Mouse (Mus musculus) MEL (cell line): ENCODE results near the gene Abhd17a. TPM values are rescaled to one million over a fixed set of nuclear protein-coding genes. Genes with fewer than 3 reads are reported as not detected.

Source experiments
- DNase-seq: peaks from one replicate; pipeline ENCODE4 v3.0.0; 2011; ENCODE audit warnings: low read depth, low spot score
- H3K27ac ChIP-seq: 2 replicates; pipeline ENCODE4 v1.5.1; 2012; ENCODE audit warnings: low read depth, mild to moderate bottlenecking, control low read depth, low read length, moderate library complexity; ENCODE audit not compliant: control insufficient read depth
- H3K27me3 ChIP-seq, 2 experiments: fragments of 150-350 bp in 1 of 2; sonication (generic) in 1 of 2; 2 replicates each; pipeline ENCODE4 v1.6.1; 2012; ENCODE audit warnings: low read length in 2 of 2, mild to moderate bottlenecking in 2 of 2, improper control_type of control experiment in 1 of 2, moderate library complexity in 1 of 2; ENCODE audit not compliant: insufficient read depth in 2 of 2, control insufficient read depth in 1 of 2
- H3K36me3 ChIP-seq, 2 experiments: 2 replicates each; pipeline ENCODE4 v1.6.1; 2012 to 2014; ENCODE audit warnings: low read length in 2 of 2, improper control_type of control experiment in 1 of 2, inconsistent platforms in 1 of 2, mild to moderate bottlenecking in 1 of 2; ENCODE audit not compliant: insufficient read depth in 2 of 2, control insufficient read depth in 1 of 2
- H3K4me1 ChIP-seq, 2 experiments: fragments of 150-350 bp in 1 of 2; sonication (generic) in 1 of 2; 2 replicates each; pipeline ENCODE4 v1.6.1; 2012; ENCODE audit warnings: low read length in 2 of 2, improper control_type of control experiment in 1 of 2, mild to moderate bottlenecking in 1 of 2; ENCODE audit not compliant: insufficient read depth in 2 of 2, control insufficient read depth in 1 of 2
- H3K4me3 ChIP-seq, 2 experiments: fragments of 150-350 bp in 1 of 2; sonication (generic) in 1 of 2; 2 replicates each; pipeline ENCODE4 v1.5.1; 2012; ENCODE audit warnings: low read depth in 2 of 2, low read length in 2 of 2, mild to moderate bottlenecking in 2 of 2, moderate library complexity in 2 of 2, control low read depth in 1 of 2, improper control_type of control experiment in 1 of 2; ENCODE audit not compliant: control insufficient read depth in 1 of 2, insufficient read depth in 1 of 2
- H3K79me2 ChIP-seq: 2 replicates; pipeline ENCODE4 v1.6.1; 2012; ENCODE audit warnings: mild to moderate bottlenecking, low read length, moderate library complexity; ENCODE audit not compliant: control insufficient read depth, poor library complexity, insufficient read depth
- H3K9ac ChIP-seq: 2 replicates; pipeline ENCODE4 v1.6.1; 2012; ENCODE audit warnings: low read depth, mild to moderate bottlenecking, control low read depth, low read length, moderate library complexity; ENCODE audit not compliant: control insufficient read depth, poor library complexity, severe bottlenecking
- H3K9me3 ChIP-seq: fragments of 150-350 bp; sonication (generic); replicated peaks from 2 replicates; pipeline ENCODE4 v1.6.1; 2012; ENCODE audit warnings: mild to moderate bottlenecking, low read length, improper control_type of control experiment, moderate library complexity; ENCODE audit not compliant: insufficient read depth
- CHD2 ChIP-seq: IDR thresholded peaks from 2 replicates; pipeline ENCODE4 v1.6.1; 2011; ENCODE audit warnings: low read length, improper control_type of control experiment
- CTCF ChIP-seq, 3 experiments: IDR thresholded peaks in 2 of 3; conservative IDR thresholded peaks in 1 of 3; 2 replicates each; pipeline ENCODE4 v1.5.1; 2011 to 2012; ENCODE audit warnings: low read length in 3 of 3, low read depth in 2 of 3, mild to moderate bottlenecking in 2 of 3, improper control_type of control experiment in 1 of 3, inconsistent platforms in 1 of 3, mixed read lengths in 1 of 3, moderate library complexity in 1 of 3; ENCODE audit not compliant: control insufficient read depth in 1 of 3, insufficient read depth in 1 of 3, poor library complexity in 1 of 3, severe bottlenecking in 1 of 3
- E2F4 ChIP-seq: IDR thresholded peaks from 2 replicates; pipeline ENCODE4 v1.6.1; 2011; ENCODE audit warnings: low read depth, low read length, improper control_type of control experiment, borderline replicate concordance
- ELF1 ChIP-seq: IDR thresholded peaks from 2 replicates; pipeline ENCODE4 v1.6.1; 2014; ENCODE audit warnings: low read depth, mild to moderate bottlenecking, inconsistent platforms, low read length, improper control_type of control experiment, moderate library complexity
- JUND ChIP-seq: IDR thresholded peaks from 2 replicates; pipeline ENCODE4 v1.6.1; 2011; ENCODE audit warnings: low read depth, mild to moderate bottlenecking, improper control_type of control experiment, low read length
- KAT2A ChIP-seq: conservative IDR thresholded peaks from 2 replicates; pipeline ENCODE4 v1.6.1; 2012; ENCODE audit warnings: low read depth, low read length, improper control_type of control experiment, inconsistent platforms
- MEF2A ChIP-seq: IDR thresholded peaks from 2 replicates; pipeline ENCODE4 v1.6.1; 2014; ENCODE audit warnings: low read depth, mild to moderate bottlenecking, inconsistent platforms, low read length, improper control_type of control experiment; ENCODE audit not compliant: poor library complexity, insufficient replicate concordance, severe bottlenecking; ENCODE audit errors: extremely low read depth
- MXI1 ChIP-seq: IDR thresholded peaks from 2 replicates; pipeline ENCODE4 v1.6.1; 2011; ENCODE audit warnings: mild to moderate bottlenecking, low read depth, low read length, improper control_type of control experiment
- NELFE ChIP-seq: IDR thresholded peaks from 2 replicates; pipeline ENCODE4 v1.6.1; 2011; ENCODE audit warnings: low read depth, low read length, improper control_type of control experiment
- POLR2A ChIP-seq, 2 experiments: IDR thresholded peaks; 2 replicates each; pipeline ENCODE4 v1.6.1; 2011 to 2012; ENCODE audit warnings: low read length in 2 of 2, mild to moderate bottlenecking in 2 of 2, control low read depth in 1 of 2, improper control_type of control experiment in 1 of 2, low read depth in 1 of 2, moderate library complexity in 1 of 2; ENCODE audit not compliant: control insufficient read depth in 1 of 2, insufficient read depth in 1 of 2, poor library complexity in 1 of 2
- POLR2AphosphoS5 ChIP-seq: IDR thresholded peaks from 2 replicates; pipeline ENCODE4 v1.6.1; 2012; ENCODE audit warnings: low read depth, borderline replicate concordance, mild to moderate bottlenecking, inconsistent platforms, low read length, moderate library complexity, mixed read lengths
- RAD21 ChIP-seq: IDR thresholded peaks from 2 replicates; pipeline ENCODE4 v1.6.1; 2011; ENCODE audit warnings: mild to moderate bottlenecking, low read depth, low read length, improper control_type of control experiment
- USF1 ChIP-seq: IDR thresholded peaks from 2 replicates; pipeline ENCODE4 v1.6.1; 2014; ENCODE audit warnings: low read depth, mild to moderate bottlenecking, inconsistent platforms, low read length, improper control_type of control experiment, moderate library complexity
- ZNF384 ChIP-seq: IDR thresholded peaks from 2 replicates; pipeline ENCODE4 v1.6.1; 2012; ENCODE audit warnings: low read depth, mild to moderate bottlenecking, inconsistent platforms, low read length, improper control_type of control experiment
- polyA plus RNA-seq, 2 experiments: library from polyadenylated mRNA; stranded (reverse) in 1 of 2; unstranded in 1 of 2; fragments of >175 nt in 1 of 2; fragments of >200 nt in 1 of 2; gene quantifications; 2 replicates each; pipeline versions ENCODE4 v1.2.1 to v1.2.4; 2012; ENCODE audit warnings: low replicate concordance in 2 of 2, low read depth in 1 of 2; ENCODE audit not compliant: insufficient read length in 2 of 2, insufficient read depth in 1 of 2, missing spikeins in 1 of 2
- total RNA-seq: library from RNA; depleted of rRNA; stranded (reverse); fragments of 300-350 nt; gene quantifications from 2 replicates; pipeline ENCODE4 v1.2.3, GENCODE M21; 2012

Gene Abhd17a
- total and polyA plus RNA-seq, 3 experiments: 96.2 to 136 (median 98.5) TPM

GRCm38 (mm10) chr10:80543873-80544272 is 46.3 kb downstream of the Abhd17a start:
- peaks cover 0 to 10% of the 10 kb centered on the region in 2 experiments; a peak in 2 of 4 replicates for H3K4me1 ChIP-seq
- no peak overlapping the region for H3K27ac ChIP-seq
- no peaks in the 10 kb centered on the region for H3K27me3 ChIP-seq
- no peaks in the 10 kb centered on the region for H3K9me3 ChIP-seq
- no peak for DNase-seq
- no peaks in the 10 kb centered on the region for H3K79me2 ChIP-seq
- H3K4me3 ChIP-seq: no peak overlapping the region
- H3K36me3 ChIP-seq: no peaks in the 10 kb centered on the region; a peak in 1 of 4 replicates
- TF ChIP-seq ELF1 (no peak), MXI1 (no peak), CTCF (IDR thresholded peaks at IDR 0.05 in 2 of 3, conservative IDR thresholded peaks at IDR 0.05 in 1 of 3; ENCODE audit: control insufficient read depth in 1 of 3, insufficient read depth in 1 of 3, low read depth in 2 of 3, low read length in 3 of 3, poor library complexity in 1 of 3, severe bottlenecking in 1 of 3) (no peak)
- TF ChIP-seq, all 39 proteins: peak for 0
- H3K9ac ChIP-seq: no peak overlapping the region

- no peak for DNase-seq
- Histone ChIP-seq H3K36me3 (peaks cover 0 to 8% of the 10 kb centered on the region in 2 experiments; a peak in 3 of 4 replicates), H3K79me2 (no peaks in the 10 kb centered on the region), H3K9me3 (no peaks in the 10 kb centered on the region), H3K9ac (no peak overlapping the region), H3K27me3 (no peaks in the 10 kb centered on the region), H3K27ac (no peak overlapping the region), H3K4me1 (peaks cover 7 to 29% of the 10 kb centered on the region in 2 experiments; a peak in 3 of 4 replicates), H3K4me3 (no peak overlapping the region)
- 0 out of 2 replicates have a peak, but pooled peaks have one; percentile 32 for TF ChIP-seq ZNF384
- no peak for TF ChIP-seq RAD21
- no peak for TF ChIP-seq JUND
- no peak for TF ChIP-seq MEF2A
Measured at GRCm38 (mm10) chr10:80539493-80539892, 50.6 kb downstream of the Abhd17a start.

- DNase-seq: peak; percentile 99
- peak within 1 kb of the TSS; percentile 58 for H3K9ac ChIP-seq
- H3K36me3 ChIP-seq: peaks cover 0 to 9% of the 10 kb centered on the region in 2 experiments; a peak in 3 of 4 replicates
- H3K9me3 ChIP-seq: no peaks in the 10 kb centered on the region
- H3K79me2 ChIP-seq: no peaks in the 10 kb centered on the region
- H3K4me3 ChIP-seq: peak within 1 kb of the TSS; percentile 47 to 86
- H3K27ac ChIP-seq: no peak within 1 kb of the TSS
- TF ChIP-seq USF1 (peak; percentile 34; the same call in 1 of the 2 replicates), NELFE (no peak), CTCF (IDR thresholded peaks at IDR 0.05 in 2 of 3, conservative IDR thresholded peaks at IDR 0.05 in 1 of 3; ENCODE audit: control insufficient read depth in 1 of 3, insufficient read depth in 1 of 3, low read depth in 2 of 3, low read length in 3 of 3, poor library complexity in 1 of 3, severe bottlenecking in 1 of 3) (peak; percentile 9 to 42 (median 26); a peak in 3 of 6 replicates), CHD2 (no peak), E2F4 (no peak), POLR2AphosphoS5 (no peak), POLR2A (IDR thresholded peaks at IDR 0.05; ENCODE audit: control insufficient read depth in 1 of 2, insufficient read depth in 1 of 2, low read depth in 1 of 2, low read length in 2 of 2, poor library complexity in 1 of 2) (peak; percentile 22 to 36; a peak in 1 of 4 replicates), KAT2A (no peak)
- peaks cover 10 to 35% of the 10 kb centered on the region in 2 experiments; a peak in 3 of 4 replicates for H3K4me1 ChIP-seq
- no peaks in the 10 kb centered on the region for H3K27me3 ChIP-seq
Measured at GRCm38 (mm10) chr10:80538710-80539394, 51.3 kb downstream of the Abhd17a start, which contains the start of gene Atp8b3. Atp8b3 (minus strand) TSS chr10:80539124.
